Mouse (Mus musculus): ENCODE results near the gene Opcml.

GRCm38 (mm10) chr9:28738451-28738860 is 947.9 kb downstream of the Opcml start:
- TF ChIP-seq CTCF (IDR thresholded peaks at IDR 0.05; ENCODE audit: control insufficient read depth, insufficient read depth, insufficient read length) (no peak), MYOG (IDR thresholded peaks at IDR 0.05; ENCODE audit: control insufficient read depth, extremely low read depth, insufficient read length) (no peak), USF1 (IDR thresholded peaks at IDR 0.05; ENCODE audit: low read depth) (no peak), CEBPB (IDR thresholded peaks at IDR 0.05; ENCODE audit: low read depth) (no peak), MYOD1 (IDR thresholded peaks at IDR 0.05; ENCODE audit: control insufficient read depth, insufficient read length, low read depth) (no peak), MAX (IDR thresholded peaks at IDR 0.05) (no peak), FOSL1 (IDR thresholded peaks at IDR 0.05; ENCODE audit: insufficient read depth, low read length, poor library complexity, severe bottlenecking) (no peak)
